Mouse (Mus musculus) gastrocnemius, postnatal 4 days (tissue): ENCODE results near the gene Glod5. TPM values are rescaled to one million over a fixed set of nuclear protein-coding genes. Genes with fewer than 3 reads are reported as not detected.
"Not testable (repeated sequence)": the region's sequence is repeated elsewhere in the genome, so short reads cannot be mapped to it uniquely, and the experiment has no call there.

Experiments used
- DNase-seq, 2 experiments: peaks; one replicate each; pipeline ENCODE4 v3.0.0; 2021 to 2022; ENCODE audit warnings: low spot score in 2 of 2, mixed read lengths in 2 of 2
- long read RNA-seq, 2 experiments: library from polyadenylated mRNA; stranded (forward); transcript quantifications; one replicate each; pipeline ENCODE4 v2.0.0; 2021
- total RNA-seq, 2 experiments: library from RNA; stranded (reverse); gene quantifications; 2 replicates each; pipeline ENCODE4 v1.2.3; 2021

Gene Glod5
- not detected for total RNA-seq
- long read RNA-seq, experiment 1, result 0 reads
- long read RNA-seq, experiment 2, result 0 reads

- no peak for DNase-seq
Observed at GRCm38 (mm10) chrX:8018286-8018685, at the start of gene Glod5. Gene Glod5 (minus strand): TSS chrX:8018492.

- not testable (repeated sequence) for DNase-seq
Observed at GRCm38 (mm10) chrX:8051044-8051781, 32.9 kb upstream of the Glod5 start.

- no peak for DNase-seq
Observed at GRCm38 (mm10) chrX:8033009-8033408, 14.7 kb upstream of the Glod5 start.

GRCm38 (mm10) chrX:8026811-8027210 is 8.5 kb upstream of the Glod5 start:
- DNase-seq, result no peak

GRCm38 (mm10) chrX:8024795-8025194 is 6.5 kb upstream of the Glod5 start:
- DNase-seq, result no peak

GRCm38 (mm10) chrX:8020111-8020778 is 2.0 kb upstream of the Glod5 start:
- DNase-seq, result no peak

- DNase-seq, result peak in 1 of 2 experiments; percentile 15
Observed at GRCm38 (mm10) chrX:8017142-8017541, 1.1 kb downstream of the Glod5 start.

GRCm38 (mm10) chrX:8015675-8016074 is 2.6 kb downstream of the Glod5 start:
- not testable (repeated sequence) for DNase-seq

GRCm38 (mm10) chrX:8013569-8014314 is 4.5 kb downstream of the Glod5 start:
- no peak for DNase-seq

- no peak for DNase-seq
Observed at GRCm38 (mm10) chrX:8013157-8013556, 5.1 kb downstream of the Glod5 start.

GRCm38 (mm10) chrX:8009356-8009755 is 8.9 kb downstream of the Glod5 start:
- not testable (repeated sequence) for DNase-seq

GRCm38 (mm10) chrX:8008543-8008942 is 9.7 kb downstream of the Glod5 start:
- DNase-seq, result no peak

- no peak for DNase-seq
Observed at GRCm38 (mm10) chrX:8002971-8003370, 15.3 kb downstream of the Glod5 start.

GRCm38 (mm10) chrX:8002001-8002400 is 16.3 kb downstream of the Glod5 start:
- DNase-seq, result no peak

- DNase-seq, result no peak
Observed at GRCm38 (mm10) chrX:8000546-8001192, 17.6 kb downstream of the Glod5 start.

GRCm38 (mm10) chrX:7993068-7993735 is 25.1 kb downstream of the Glod5 start:
- no peak for DNase-seq

- DNase-seq, result no peak
Observed at GRCm38 (mm10) chrX:7992379-7993067, 25.8 kb downstream of the Glod5 start.

- DNase-seq, result no peak
Observed at GRCm38 (mm10) chrX:7981368-7981767, 36.9 kb downstream of the Glod5 start.

- DNase-seq, result no peak
Observed at GRCm38 (mm10) chrX:7977892-7978291, 40.4 kb downstream of the Glod5 start, which contains the start of gene Gata1. Gene Gata1 (minus strand): TSS chrX:7978071.

- no peak for DNase-seq
Observed at GRCm38 (mm10) chrX:7971292-7971691, 47.0 kb downstream of the Glod5 start.
